Mouse (Mus musculus): Measurements from ENCODE around the gene Efna3. TPM values are rescaled to one million over a fixed set of nuclear protein-coding genes. Genes with fewer than 3 reads are reported as not detected.

Efna3 gene
- polyA plus RNA-seq, 1 experiment from 2014 or later = 13.0 TPM

- Histone ChIP-seq H3K4me1 (ENCODE audit: control insufficient read depth, insufficient read depth, low read length) (peaks cover 17% of the 10 kb centered on the region; the same call in 1 of the 2 replicates), H3K27ac (ENCODE audit: low read length) (no peak overlapping the region), H3K9ac (ENCODE audit: low read length) (0 out of 2 replicates have a peak overlapping the region, but pooled peaks have one; percentile 23), H3K4me3 (replicated peaks; ENCODE audit: low read length) (no peak overlapping the region), H3K9me3 (replicated peaks; ENCODE audit: control insufficient read depth, low read length) (no peaks in the 10 kb centered on the region), H3K4me2 (ENCODE audit: low read depth, low read length) (no peak overlapping the region), H3K36me3 (ENCODE audit: control insufficient read depth, insufficient read depth, low read length) (no peaks in the 10 kb centered on the region), H3K27me3 (ENCODE audit: control insufficient read depth, insufficient read depth, low read length) (no peaks in the 10 kb centered on the region)
- ATAC-seq (ENCODE audit: insufficient read depth, low FRiP score) = no peak
- WGBS = 76% methylated on average over 6 of the region's 6 CpGs
Observed at GRCm38 (mm10) chr3:89355512-89355902, 32.7 kb upstream of the Efna3 start.

- Histone ChIP-seq H3K9me3 (replicated peaks; ENCODE audit: control insufficient read depth, low read length) (no peaks in the 10 kb centered on the region), H3K27ac (ENCODE audit: low read length) (no peak overlapping the region), H3K4me2 (ENCODE audit: low read depth, low read length) (no peak overlapping the region), H3K4me3 (replicated peaks; ENCODE audit: low read length) (no peak overlapping the region), H3K4me1 (ENCODE audit: control insufficient read depth, insufficient read depth, low read length) (peaks cover 17% of the 10 kb centered on the region; the same call in 1 of the 2 replicates), H3K36me3 (ENCODE audit: control insufficient read depth, insufficient read depth, low read length) (no peaks in the 10 kb centered on the region), H3K27me3 (ENCODE audit: control insufficient read depth, insufficient read depth, low read length) (no peaks in the 10 kb centered on the region), H3K9ac (ENCODE audit: low read length) (no peak overlapping the region)
- 11% methylated on average over 5 of the region's 5 CpGs for WGBS
- peak; percentile 37; the same call in 1 of the 2 replicates for ATAC-seq (ENCODE audit: insufficient read depth, low FRiP score)
Observed at GRCm38 (mm10) chr3:89354816-89355511, 32.2 kb upstream of the Efna3 start.

- H3K9me3 ChIP-seq (replicated peaks; ENCODE audit: control insufficient read depth, low read length) = no peaks in the 10 kb centered on the region
- no peaks in the 10 kb centered on the region for H3K27me3 ChIP-seq (ENCODE audit: control insufficient read depth, insufficient read depth, low read length)
- 68% methylated on average over 5 of the region's 5 CpGs for WGBS
- H3K4me2 ChIP-seq (ENCODE audit: low read depth, low read length) = no peak overlapping the region
- H3K4me1 ChIP-seq (ENCODE audit: control insufficient read depth, insufficient read depth, low read length) = peaks cover 15% of the 10 kb centered on the region; the same call in 1 of the 2 replicates
- ATAC-seq (ENCODE audit: insufficient read depth, low FRiP score) = no peak
- no peaks in the 10 kb centered on the region for H3K36me3 ChIP-seq (ENCODE audit: control insufficient read depth, insufficient read depth, low read length)
- no peak overlapping the region for H3K9ac ChIP-seq (ENCODE audit: low read length)
- no peak overlapping the region for H3K4me3 ChIP-seq (replicated peaks; ENCODE audit: low read length)
- no peak overlapping the region for H3K27ac ChIP-seq (ENCODE audit: low read length)
Observed at GRCm38 (mm10) chr3:89351271-89351670, 28.5 kb upstream of the Efna3 start.

GRCm38 (mm10) chr3:89349869-89350501 is 27.2 kb upstream of the Efna3 start, which contains the start of gene Adam15:
TSS of gene Adam15 (minus strand) at chr3:89349996.
- Histone ChIP-seq H3K27me3 (ENCODE audit: control insufficient read depth, insufficient read depth, low read length) (no peaks in the 10 kb centered on the region), H3K4me3 (replicated peaks; ENCODE audit: low read length) (peak within 1 kb of the TSS; percentile 81), H3K9me3 (replicated peaks; ENCODE audit: control insufficient read depth, low read length) (no peaks in the 10 kb centered on the region), H3K4me1 (ENCODE audit: control insufficient read depth, insufficient read depth, low read length) (0 out of 2 replicates have a peak, but pooled peaks cover 8% of the 10 kb centered on the region), H3K36me3 (ENCODE audit: control insufficient read depth, insufficient read depth, low read length) (no peaks in the 10 kb centered on the region), H3K27ac (ENCODE audit: low read length) (peak within 1 kb of the TSS; percentile 60), H3K4me2 (ENCODE audit: low read depth, low read length) (peak within 1 kb of the TSS; percentile 96), H3K9ac (ENCODE audit: low read length) (peak within 1 kb of the TSS; percentile 78)
- WGBS = under 1% methylated on average over 59 of the region's 59 CpGs
- ATAC-seq (ENCODE audit: insufficient read depth, low FRiP score) = peak; percentile 94

GRCm38 (mm10) chr3:89348911-89349868 is 26.4 kb upstream of the Efna3 start:
- peak overlapping the region; percentile 81 for H3K4me3 ChIP-seq (replicated peaks; ENCODE audit: low read length)
- H3K27ac ChIP-seq (ENCODE audit: low read length) = peak overlapping the region; percentile 60
- peak overlapping the region; percentile 96 for H3K4me2 ChIP-seq (ENCODE audit: low read depth, low read length)
- H3K4me1 ChIP-seq (ENCODE audit: control insufficient read depth, insufficient read depth, low read length) = 0 out of 2 replicates have a peak, but pooled peaks cover 6% of the 10 kb centered on the region
- ATAC-seq (ENCODE audit: insufficient read depth, low FRiP score) = peak; percentile 24
- H3K9me3 ChIP-seq (replicated peaks; ENCODE audit: control insufficient read depth, low read length) = no peaks in the 10 kb centered on the region
- WGBS = 2% methylated on average over 38 of the region's 38 CpGs
- peak overlapping the region; percentile 78 for H3K9ac ChIP-seq (ENCODE audit: low read length)
- H3K27me3 ChIP-seq (ENCODE audit: control insufficient read depth, insufficient read depth, low read length) = no peaks in the 10 kb centered on the region
- H3K36me3 ChIP-seq (ENCODE audit: control insufficient read depth, insufficient read depth, low read length) = no peaks in the 10 kb centered on the region

GRCm38 (mm10) chr3:89347916-89348315 is 25.2 kb upstream of the Efna3 start:
- Histone ChIP-seq H3K4me2 (ENCODE audit: low read depth, low read length) (peak overlapping the region; percentile 96; the same call in 1 of the 2 replicates), H3K4me3 (replicated peaks; ENCODE audit: low read length) (no peak overlapping the region), H3K4me1 (ENCODE audit: control insufficient read depth, insufficient read depth, low read length) (0 out of 2 replicates have a peak, but pooled peaks cover 6% of the 10 kb centered on the region), H3K9me3 (replicated peaks; ENCODE audit: control insufficient read depth, low read length) (no peaks in the 10 kb centered on the region), H3K9ac (ENCODE audit: low read length) (no peak overlapping the region), H3K36me3 (ENCODE audit: control insufficient read depth, insufficient read depth, low read length) (peaks cover 5% of the 10 kb centered on the region; the same call in 1 of the 2 replicates), H3K27ac (ENCODE audit: low read length) (peak overlapping the region; percentile 60; the same call in 1 of the 2 replicates), H3K27me3 (ENCODE audit: control insufficient read depth, insufficient read depth, low read length) (no peaks in the 10 kb centered on the region)
- WGBS = 95% methylated on average over 1 of the region's 1 CpGs
- no peak for ATAC-seq (ENCODE audit: insufficient read depth, low FRiP score)

GRCm38 (mm10) chr3:89346815-89347540 is 24.2 kb upstream of the Efna3 start:
- Histone ChIP-seq H3K27me3 (ENCODE audit: control insufficient read depth, insufficient read depth, low read length) (no peaks in the 10 kb centered on the region), H3K4me1 (ENCODE audit: control insufficient read depth, insufficient read depth, low read length) (0 out of 2 replicates have a peak, but pooled peaks cover 6% of the 10 kb centered on the region), H3K9me3 (replicated peaks; ENCODE audit: control insufficient read depth, low read length) (no peaks in the 10 kb centered on the region), H3K4me3 (replicated peaks; ENCODE audit: low read length) (no peak overlapping the region), H3K36me3 (ENCODE audit: control insufficient read depth, insufficient read depth, low read length) (peaks cover 5% of the 10 kb centered on the region; the same call in 1 of the 2 replicates), H3K4me2 (ENCODE audit: low read depth, low read length) (no peak overlapping the region), H3K9ac (ENCODE audit: low read length) (no peak overlapping the region), H3K27ac (ENCODE audit: low read length) (no peak overlapping the region)
- ATAC-seq (ENCODE audit: insufficient read depth, low FRiP score) = no peak
- 76% methylated on average over 10 of the region's 10 CpGs for WGBS

- Histone ChIP-seq H3K36me3 (ENCODE audit: control insufficient read depth, insufficient read depth, low read length) (peaks cover 5% of the 10 kb centered on the region; the same call in 1 of the 2 replicates), H3K4me1 (ENCODE audit: control insufficient read depth, insufficient read depth, low read length) (peaks cover 23% of the 10 kb centered on the region), H3K27ac (ENCODE audit: low read length) (no peak overlapping the region), H3K9ac (ENCODE audit: low read length) (no peak overlapping the region), H3K9me3 (replicated peaks; ENCODE audit: control insufficient read depth, low read length) (no peaks in the 10 kb centered on the region), H3K27me3 (ENCODE audit: control insufficient read depth, insufficient read depth, low read length) (no peaks in the 10 kb centered on the region), H3K4me3 (replicated peaks; ENCODE audit: low read length) (no peak overlapping the region), H3K4me2 (ENCODE audit: low read depth, low read length) (no peak overlapping the region)
- no peak for ATAC-seq (ENCODE audit: insufficient read depth, low FRiP score)
- 85% methylated on average over 7 of the region's 7 CpGs for whole genome bisulfite sequencing
Observed at GRCm38 (mm10) chr3:89343279-89343678, 20.5 kb upstream of the Efna3 start.

All from stomach, embryonic 16.5 days (tissue).